Mouse (Mus musculus): ENCODE data around the gene Rbm19. TPM values are rescaled to one million over a fixed set of nuclear protein-coding genes. Genes with fewer than 3 reads are reported as not detected.

The Rbm19 gene
- polyA plus RNA-seq, 1 experiment from 2014 or later, result 37.5 TPM

- WGBS, result 84% methylated on average over 8 of the region's 8 CpGs
- H3K36me3 ChIP-seq (replicated peaks), result peaks cover 28% of the 10 kb centered on the region
- H3K4me3 ChIP-seq, result no peak overlapping the region
- no peak overlapping the region for H3K27ac ChIP-seq (replicated peaks)
- no peak for DNase-seq (ENCODE audit: low spot score)
- peaks cover 22% of the 10 kb centered on the region for H3K4me1 ChIP-seq
- no peaks in the 10 kb centered on the region for H3K9me3 ChIP-seq
- H3K27me3 ChIP-seq (replicated peaks; ENCODE audit: low read depth, poor library complexity, severe bottlenecking), result no peaks in the 10 kb centered on the region
Measured at GRCm38 (mm10) chr5:120172729-120173101, 56.5 kb downstream of the Rbm19 start.

- Histone ChIP-seq H3K9me3 (no peaks in the 10 kb centered on the region), H3K4me3 (no peak overlapping the region), H3K27me3 (replicated peaks; ENCODE audit: low read depth, poor library complexity, severe bottlenecking) (no peaks in the 10 kb centered on the region), H3K36me3 (replicated peaks) (peaks cover 43% of the 10 kb centered on the region), H3K4me1 (peaks cover 25% of the 10 kb centered on the region), H3K27ac (replicated peaks) (peak overlapping the region; percentile 54; the same call in 1 of the 2 replicates)
- no peak for DNase-seq (ENCODE audit: low spot score)
- 66% methylated on average over 7 of the region's 7 CpGs for WGBS
Measured at GRCm38 (mm10) chr5:120174317-120174716, 58.1 kb downstream of the Rbm19 start.

- no peak overlapping the region for H3K4me3 ChIP-seq
- H3K27me3 ChIP-seq (replicated peaks; ENCODE audit: low read depth, poor library complexity, severe bottlenecking), result no peaks in the 10 kb centered on the region
- H3K27ac ChIP-seq (replicated peaks), result no peak overlapping the region
- 90% methylated on average over 8 of the region's 8 CpGs for WGBS
- H3K4me1 ChIP-seq, result peaks cover 25% of the 10 kb centered on the region
- no peak for DNase-seq (ENCODE audit: low spot score)
- peaks cover 47% of the 10 kb centered on the region for H3K36me3 ChIP-seq (replicated peaks)
- no peaks in the 10 kb centered on the region; the same call in 1 of the 2 replicates for H3K9me3 ChIP-seq
Measured at GRCm38 (mm10) chr5:120175217-120175616, 59.0 kb downstream of the Rbm19 start.

GRCm38 (mm10) chr5:120176246-120177065 is 60.2 kb downstream of the Rbm19 start:
- no peak overlapping the region for H3K4me3 ChIP-seq
- peaks cover 25% of the 10 kb centered on the region for H3K4me1 ChIP-seq
- DNase-seq (ENCODE audit: low spot score), result no peak
- no peaks in the 10 kb centered on the region for H3K27me3 ChIP-seq (replicated peaks; ENCODE audit: low read depth, poor library complexity, severe bottlenecking)
- H3K27ac ChIP-seq (replicated peaks), result no peak overlapping the region
- H3K9me3 ChIP-seq, result no peaks in the 10 kb centered on the region; the same call in 1 of the 2 replicates
- H3K36me3 ChIP-seq (replicated peaks), result peaks cover 59% of the 10 kb centered on the region
- WGBS, result 91% methylated on average over 13 of the region's 13 CpGs

GRCm38 (mm10) chr5:120177066-120177340 is 60.7 kb downstream of the Rbm19 start:
- Histone ChIP-seq H3K27me3 (replicated peaks; ENCODE audit: low read depth, poor library complexity, severe bottlenecking) (no peaks in the 10 kb centered on the region), H3K4me1 (peaks cover 21% of the 10 kb centered on the region), H3K9me3 (no peaks in the 10 kb centered on the region; the same call in 1 of the 2 replicates), H3K36me3 (replicated peaks) (peaks cover 64% of the 10 kb centered on the region), H3K27ac (replicated peaks) (no peak overlapping the region), H3K4me3 (no peak overlapping the region)
- no peak for DNase-seq (ENCODE audit: low spot score)
- WGBS, result 89% methylated on average over 4 of the region's 4 CpGs

GRCm38 (mm10) chr5:120180102-120180501 is 63.8 kb downstream of the Rbm19 start:
- H3K36me3 ChIP-seq (replicated peaks), result peaks cover 66% of the 10 kb centered on the region
- H3K9me3 ChIP-seq, result no peaks in the 10 kb centered on the region; the same call in 1 of the 2 replicates
- no peak overlapping the region for H3K27ac ChIP-seq (replicated peaks)
- DNase-seq (ENCODE audit: low spot score), result no peak
- H3K27me3 ChIP-seq (replicated peaks; ENCODE audit: low read depth, poor library complexity, severe bottlenecking), result no peaks in the 10 kb centered on the region
- WGBS, result 94% methylated on average over 11 of the region's 11 CpGs
- H3K4me3 ChIP-seq, result no peak overlapping the region
- H3K4me1 ChIP-seq, result peaks cover 11% of the 10 kb centered on the region; the same call in 1 of the 2 replicates

- H3K27ac ChIP-seq (replicated peaks), result no peak overlapping the region
- H3K36me3 ChIP-seq (replicated peaks), result peaks cover 64% of the 10 kb centered on the region
- H3K4me3 ChIP-seq, result no peak overlapping the region
- WGBS, result 91% methylated on average over 4 of the region's 4 CpGs
- no peaks in the 10 kb centered on the region for H3K27me3 ChIP-seq (replicated peaks; ENCODE audit: low read depth, poor library complexity, severe bottlenecking)
- no peaks in the 10 kb centered on the region; the same call in 1 of the 2 replicates for H3K9me3 ChIP-seq
- H3K4me1 ChIP-seq, result peaks cover 11% of the 10 kb centered on the region; the same call in 1 of the 2 replicates
- DNase-seq (ENCODE audit: low spot score), result no peak
Measured at GRCm38 (mm10) chr5:120181384-120181783, 65.1 kb downstream of the Rbm19 start.

GRCm38 (mm10) chr5:120183321-120183720 is 67.1 kb downstream of the Rbm19 start:
- Histone ChIP-seq H3K4me1 (peaks cover 11% of the 10 kb centered on the region; the same call in 1 of the 2 replicates), H3K27me3 (replicated peaks; ENCODE audit: low read depth, poor library complexity, severe bottlenecking) (no peaks in the 10 kb centered on the region; the same call in 1 of the 2 replicates), H3K9me3 (no peaks in the 10 kb centered on the region; the same call in 1 of the 2 replicates), H3K36me3 (replicated peaks) (peaks cover 62% of the 10 kb centered on the region), H3K4me3 (no peak overlapping the region), H3K27ac (replicated peaks) (no peak overlapping the region)
- DNase-seq (ENCODE audit: low spot score), result no peak
- WGBS, result 85% methylated on average over 8 of the region's 8 CpGs

- Histone ChIP-seq H3K36me3 (replicated peaks) (peaks cover 63% of the 10 kb centered on the region), H3K4me3 (no peak overlapping the region), H3K27ac (replicated peaks) (no peak overlapping the region), H3K4me1 (peaks cover 8% of the 10 kb centered on the region; the same call in 1 of the 2 replicates), H3K9me3 (no peaks in the 10 kb centered on the region; the same call in 1 of the 2 replicates), H3K27me3 (replicated peaks; ENCODE audit: low read depth, poor library complexity, severe bottlenecking) (no peaks in the 10 kb centered on the region; the same call in 1 of the 2 replicates)
- no peak for DNase-seq (ENCODE audit: low spot score)
- WGBS, result 71% methylated on average over 7 of the region's 7 CpGs
Measured at GRCm38 (mm10) chr5:120183790-120184189, 67.5 kb downstream of the Rbm19 start.

- Histone ChIP-seq H3K27ac (replicated peaks) (no peak overlapping the region), H3K9me3 (no peaks in the 10 kb centered on the region), H3K36me3 (replicated peaks) (peaks cover 45% of the 10 kb centered on the region), H3K4me1 (peaks cover 8% of the 10 kb centered on the region; the same call in 1 of the 2 replicates), H3K4me3 (no peak overlapping the region), H3K27me3 (replicated peaks; ENCODE audit: low read depth, poor library complexity, severe bottlenecking) (no peaks in the 10 kb centered on the region; the same call in 1 of the 2 replicates)
- WGBS, result 89% methylated on average over 10 of the region's 10 CpGs
- no peak for DNase-seq (ENCODE audit: low spot score)
Measured at GRCm38 (mm10) chr5:120185949-120186348, 69.7 kb downstream of the Rbm19 start.

GRCm38 (mm10) chr5:120188541-120188940 is 72.3 kb downstream of the Rbm19 start:
- peaks cover 44% of the 10 kb centered on the region for H3K36me3 ChIP-seq (replicated peaks)
- no peak for DNase-seq (ENCODE audit: low spot score)
- peaks cover 14% of the 10 kb centered on the region for H3K4me1 ChIP-seq
- no peaks in the 10 kb centered on the region; the same call in 1 of the 2 replicates for H3K27me3 ChIP-seq (replicated peaks; ENCODE audit: low read depth, poor library complexity, severe bottlenecking)
- no peak overlapping the region for H3K4me3 ChIP-seq
- H3K27ac ChIP-seq (replicated peaks), result no peak overlapping the region
- WGBS, result 86% methylated on average over 7 of the region's 7 CpGs
- H3K9me3 ChIP-seq, result no peaks in the 10 kb centered on the region

- no peaks in the 10 kb centered on the region; the same call in 1 of the 2 replicates for H3K27me3 ChIP-seq (replicated peaks; ENCODE audit: low read depth, poor library complexity, severe bottlenecking)
- no peaks in the 10 kb centered on the region for H3K9me3 ChIP-seq
- H3K4me3 ChIP-seq, result no peak overlapping the region
- WGBS, result 79% methylated on average over 14 of the region's 14 CpGs
- no peak for DNase-seq (ENCODE audit: low spot score)
- H3K36me3 ChIP-seq (replicated peaks), result peaks cover 50% of the 10 kb centered on the region
- H3K4me1 ChIP-seq, result peaks cover 20% of the 10 kb centered on the region
- H3K27ac ChIP-seq (replicated peaks), result 0 out of 2 replicates have a peak overlapping the region, but pooled peaks have one; percentile 12
Measured at GRCm38 (mm10) chr5:120190001-120190582, 73.8 kb downstream of the Rbm19 start.
